Mouse (Mus musculus) intestine, embryonic 14.5 days (tissue): ENCODE measurements around the gene Chst5. TPM values are rescaled to one million over a fixed set of nuclear protein-coding genes. Genes with fewer than 3 reads are reported as not detected.

ENCODE experiments used
- ATAC-seq: fragments of 200-750 bp; cut with Nextera tagmentation; replicated peaks from 2 replicates; pipeline ENCODE4 v1.8.0; 2017; ENCODE audit warnings: low read depth, moderate number of reproducible peaks, moderate TSS enrichment, moderate library complexity; ENCODE audit not compliant: low FRiP score, low TSS enrichment
- DNase-seq: peaks from one replicate; pipeline ENCODE4 v3.0.0-alpha.2; 2018; ENCODE audit warnings: low spot score
- H3K27ac ChIP-seq: fragments of 300-500 bp; sonication (generic); 2 replicates; pipeline ENCODE4 v1.5.1; 2014; ENCODE audit warnings: low read depth, mild to moderate bottlenecking, control low read depth
- H3K27me3 ChIP-seq: fragments of 300-500 bp; sonication (generic); replicated peaks from 2 replicates; pipeline ENCODE4 v1.6.1; 2014; ENCODE audit warnings: low read length, control low read depth; ENCODE audit not compliant: control insufficient read depth, insufficient read depth
- H3K36me3 ChIP-seq: fragments of 300-500 bp; sonication (generic); 2 replicates; pipeline ENCODE4 v1.6.1; 2014; ENCODE audit warnings: low read length, control low read depth; ENCODE audit not compliant: control insufficient read depth, insufficient read depth
- H3K4me1 ChIP-seq: fragments of 300-500 bp; sonication (generic); replicated peaks from 2 replicates; pipeline ENCODE4 v1.6.1; 2014; ENCODE audit warnings: low read length, control low read depth, mixed read lengths; ENCODE audit not compliant: control insufficient read depth, insufficient read depth
- H3K4me2 ChIP-seq: fragments of 300-500 bp; sonication (generic); 2 replicates; pipeline ENCODE4 v1.6.1; 2014; ENCODE audit warnings: low read length
- H3K4me3 ChIP-seq: fragments of 300-500 bp; sonication (generic); 2 replicates; pipeline ENCODE4 v1.5.1; 2014; ENCODE audit warnings: low read depth, low read length, control low read depth, mixed read lengths
- H3K9ac ChIP-seq: fragments of 300-500 bp; sonication (generic); 2 replicates; pipeline ENCODE4 v1.6.1; 2014; ENCODE audit warnings: mild to moderate bottlenecking, low read length
- H3K9me3 ChIP-seq: fragments of 300-500 bp; sonication (generic); 2 replicates; pipeline ENCODE4 v1.6.1; 2016; ENCODE audit warnings: low read length, control low read depth; ENCODE audit not compliant: control insufficient read depth
- WGBS: fragments of 180-500 bp; shearing (Covaris S2); extraction: QIAGEN DNeasy Blood & Tissue Kit; methylation state at CpG from one replicate; pipeline ENCODE4 v1.1.7; 2014; 5-methylcytosine and 5-hydroxymethylcytosine counted together
- polyA plus RNA-seq: library from polyadenylated mRNA; unstranded; fragments of >200 nt; fragmentation: Nextera tagmentation; extraction: Ambion mirVana; gene quantifications from 2 replicates; pipeline ENCODE4 v1.2.1, GENCODE M21; 2014

The Chst5 gene
- polyA plus RNA-seq, 1 experiment from 2014 or later = 2.1 TPM

DNA sequence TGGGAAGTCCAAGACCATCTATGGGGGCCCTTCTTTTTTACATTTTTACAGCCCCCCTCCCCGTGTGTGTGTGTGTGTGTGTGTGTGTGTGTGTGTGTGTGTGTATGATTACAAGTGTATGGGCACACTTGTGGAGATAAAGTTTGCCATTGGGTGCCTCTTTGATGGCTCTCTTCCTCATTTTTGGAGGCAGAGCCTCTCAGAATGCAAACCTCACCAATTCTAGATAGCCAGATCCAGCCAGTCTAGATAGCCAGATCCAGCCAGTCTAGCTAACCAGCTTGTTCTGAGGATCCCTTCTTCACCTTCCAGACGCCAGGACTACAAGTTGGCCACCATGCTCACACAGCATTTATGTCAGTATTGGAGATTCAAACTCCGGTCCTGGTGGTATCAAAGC, 39.0 kb downstream of the Chst5 start:
- H3K27me3 ChIP-seq = no peaks in the 10 kb centered on the region
- DNase-seq = no peak
- no peak overlapping the region for H3K4me3 ChIP-seq
- H3K4me2 ChIP-seq = no peak overlapping the region
- H3K36me3 ChIP-seq = peaks cover under 1% of the 10 kb centered on the region; the same call in 1 of the 2 replicates
- H3K4me1 ChIP-seq = peaks cover 4% of the 10 kb centered on the region; the same call in 1 of the 2 replicates
- WGBS = 82% methylated on average over 3 of the region's 3 CpGs
- ATAC-seq = no peak
- H3K9ac ChIP-seq = no peak overlapping the region
- H3K27ac ChIP-seq = no peak overlapping the region
- H3K9me3 ChIP-seq = no peaks in the 10 kb centered on the region

DNA sequence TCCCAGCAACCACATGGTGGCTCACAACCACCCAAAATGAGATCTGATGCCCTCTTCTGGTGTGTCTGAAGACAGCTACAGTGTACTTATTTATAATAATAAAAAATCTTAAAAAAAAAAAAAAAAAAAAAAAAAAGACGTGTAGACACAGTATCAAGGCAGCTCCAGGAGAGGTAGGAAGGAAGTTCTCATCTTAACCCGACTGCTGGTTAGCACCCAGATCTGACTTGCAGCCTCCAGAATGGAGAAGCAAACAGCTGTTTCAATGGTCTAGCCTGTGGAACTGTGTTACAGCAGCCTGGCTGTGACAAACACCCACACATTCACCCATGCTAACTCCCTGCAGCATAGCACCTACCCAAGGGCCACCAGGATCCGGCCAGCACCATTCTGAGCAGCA, 39.9 kb downstream of the Chst5 start:
- Histone ChIP-seq H3K27ac (no peak overlapping the region), H3K4me1 (peaks cover under 1% of the 10 kb centered on the region; the same call in 1 of the 2 replicates), H3K4me2 (no peak overlapping the region), H3K9ac (no peak overlapping the region), H3K27me3 (no peaks in the 10 kb centered on the region), H3K4me3 (no peak overlapping the region), H3K36me3 (peaks cover 9% of the 10 kb centered on the region), H3K9me3 (no peaks in the 10 kb centered on the region)
- no peak for DNase-seq
- ATAC-seq = no peak
- WGBS = 88% methylated on average over 3 of the region's 3 CpGs

DNA sequence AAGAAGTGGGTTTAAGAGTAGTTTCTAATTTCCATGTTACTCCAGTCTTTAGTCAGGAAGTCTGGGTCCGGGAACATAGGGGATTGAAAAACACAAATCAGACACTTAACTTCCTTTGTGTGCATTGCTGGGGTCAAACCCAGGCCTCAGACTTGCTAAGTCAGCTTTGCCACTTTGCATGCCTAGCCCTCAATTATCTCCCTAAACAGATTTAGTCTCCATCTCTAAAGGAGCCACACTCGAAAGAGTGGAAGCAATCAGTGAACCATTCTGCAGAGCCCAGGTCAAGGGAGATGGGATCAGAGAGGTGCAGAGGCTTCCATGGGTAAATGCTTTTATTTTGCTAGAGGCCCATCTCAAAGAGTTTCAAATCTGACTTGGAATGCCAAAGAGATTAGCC, 41.6 kb downstream of the Chst5 start:
- WGBS = 58% methylated on average over 2 of the region's 2 CpGs
- no peak overlapping the region for H3K27ac ChIP-seq
- H3K9me3 ChIP-seq = no peaks in the 10 kb centered on the region
- H3K4me3 ChIP-seq = no peak overlapping the region
- H3K4me2 ChIP-seq = no peak overlapping the region
- H3K27me3 ChIP-seq = no peaks in the 10 kb centered on the region
- H3K4me1 ChIP-seq = no peaks in the 10 kb centered on the region
- peaks cover 16% of the 10 kb centered on the region for H3K36me3 ChIP-seq
- no peak overlapping the region for H3K9ac ChIP-seq
- DNase-seq = no peak
- ATAC-seq = no peak

DNA sequence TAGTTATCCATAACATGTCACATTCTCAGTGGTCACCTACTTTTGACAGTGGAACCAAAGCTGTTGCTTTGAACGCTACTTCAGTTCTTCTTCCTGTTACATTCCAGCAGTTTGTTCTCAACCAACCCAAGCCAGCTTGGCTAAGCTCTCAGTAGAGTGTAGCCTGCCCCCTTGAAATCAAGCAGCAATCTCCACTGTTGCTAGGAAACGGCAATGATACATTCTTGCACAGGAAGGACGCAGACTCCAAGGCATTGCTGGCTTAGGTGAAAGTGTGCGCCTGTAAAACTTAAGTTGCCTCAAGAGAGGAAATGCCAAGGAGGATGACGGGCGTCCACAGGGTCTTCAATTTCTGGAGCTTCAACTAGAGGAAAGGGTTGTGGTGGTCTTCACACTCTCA, 44.4 kb downstream of the Chst5 start:
- no peak for ATAC-seq
- H3K4me3 ChIP-seq = no peak overlapping the region
- peaks cover 16% of the 10 kb centered on the region for H3K36me3 ChIP-seq
- no peak overlapping the region for H3K4me2 ChIP-seq
- no peaks in the 10 kb centered on the region for H3K27me3 ChIP-seq
- H3K27ac ChIP-seq = no peak overlapping the region
- H3K9ac ChIP-seq = no peak overlapping the region
- no peak for DNase-seq
- no peaks in the 10 kb centered on the region for H3K9me3 ChIP-seq
- no peaks in the 10 kb centered on the region for H3K4me1 ChIP-seq
- 80% methylated on average over 6 of the region's 6 CpGs for WGBS

DNA sequence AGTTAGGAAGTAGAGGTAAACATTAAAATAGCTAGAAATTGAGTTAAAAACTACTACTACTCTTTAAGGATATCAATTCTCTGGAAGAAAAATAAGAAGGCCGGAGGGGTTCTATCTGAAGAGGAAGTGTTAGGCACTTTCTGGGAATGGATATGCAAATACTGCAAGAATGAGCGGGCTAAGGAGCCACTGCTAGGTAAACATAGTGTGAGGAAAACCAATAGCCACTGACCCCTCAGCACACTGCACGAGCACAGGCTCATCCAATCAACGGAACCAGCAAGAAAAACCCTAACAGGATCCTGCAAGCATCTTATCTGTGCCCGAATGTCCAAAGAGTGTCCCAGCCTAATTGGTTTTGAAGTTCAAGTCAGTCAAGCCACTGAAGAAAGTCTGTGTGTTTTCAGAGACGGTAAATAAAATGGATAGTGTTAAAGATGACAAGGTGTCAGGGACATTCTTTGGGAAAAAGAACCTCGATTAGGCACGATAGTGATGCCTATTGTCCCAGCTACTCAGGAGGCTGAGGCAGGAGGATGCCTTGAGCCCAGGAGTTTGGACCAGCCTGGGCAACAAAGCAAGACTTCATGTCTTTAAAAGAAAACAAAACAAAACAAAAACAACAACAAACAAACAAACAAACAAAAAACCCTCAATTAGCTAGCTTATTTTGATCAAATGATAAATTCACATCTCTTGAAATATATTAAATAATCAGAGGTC, 45.0 kb downstream of the Chst5 start:
- ATAC-seq (0 out of 2 replicates have a peak, but pooled peaks have one; percentile 64), DNase-seq (no peak)
- Histone ChIP-seq H3K36me3 (peaks cover 16% of the 10 kb centered on the region), H3K4me3 (no peak overlapping the region), H3K4me1 (no peaks in the 10 kb centered on the region), H3K9ac (no peak overlapping the region), H3K9me3 (no peaks in the 10 kb centered on the region), H3K27ac (no peak overlapping the region), H3K4me2 (no peak overlapping the region), H3K27me3 (no peaks in the 10 kb centered on the region)
- WGBS = 86% methylated on average over 8 of the region's 8 CpGs

DNA sequence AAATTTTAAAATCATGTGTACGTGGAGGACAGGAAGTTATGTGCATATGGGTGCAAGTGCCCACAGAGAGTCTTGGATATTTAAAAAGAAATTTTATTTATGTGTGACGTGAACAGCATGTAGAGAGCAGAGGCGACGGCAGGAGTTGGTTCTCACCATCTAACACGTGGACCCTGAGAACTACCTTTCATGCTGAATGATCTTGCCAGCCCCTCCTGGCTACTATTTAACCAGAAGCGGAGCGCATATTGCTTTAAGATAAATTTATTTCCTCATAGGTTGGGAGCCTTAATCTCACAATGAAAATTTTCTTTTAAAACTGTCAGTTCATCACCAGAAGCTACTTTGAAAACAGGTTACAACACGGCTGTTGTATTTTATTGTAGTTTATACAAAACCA, 45.6 kb downstream of the Chst5 start:
- no peak overlapping the region for H3K4me2 ChIP-seq
- 85% methylated on average over 8 of the region's 8 CpGs for WGBS
- no peak for ATAC-seq

DNA sequence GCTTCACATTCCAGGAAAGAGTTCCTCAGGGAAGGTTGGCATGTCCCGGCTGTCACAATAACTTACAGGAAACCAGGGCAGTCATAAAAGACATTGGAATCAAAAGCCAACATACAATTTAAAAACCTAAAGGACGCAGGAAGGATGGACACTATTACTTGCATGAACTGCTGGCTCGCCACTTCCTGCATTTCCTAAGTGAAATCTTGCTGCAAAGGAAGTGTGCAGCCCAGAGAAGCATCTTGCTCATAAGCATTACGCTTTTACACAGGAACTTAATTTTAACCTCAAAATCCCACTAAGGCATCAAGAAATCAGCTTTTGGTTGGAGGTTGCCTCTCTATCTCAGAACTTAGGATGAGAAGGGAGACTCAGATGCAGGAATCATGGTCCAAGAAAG, 47.0 kb downstream of the Chst5 start:
- H3K9me3 ChIP-seq = no peaks in the 10 kb centered on the region
- no peak overlapping the region for H3K4me3 ChIP-seq
- no peaks in the 10 kb centered on the region for H3K27me3 ChIP-seq
- H3K27ac ChIP-seq = no peak overlapping the region
- no peaks in the 10 kb centered on the region for H3K4me1 ChIP-seq
- H3K9ac ChIP-seq = no peak overlapping the region
- ATAC-seq = no peak
- peaks cover 16% of the 10 kb centered on the region for H3K36me3 ChIP-seq
- no peak overlapping the region for H3K4me2 ChIP-seq
- WGBS = 84% methylated on average over 4 of the region's 4 CpGs
- no peak for DNase-seq

More for the DNA sequence above, 45.6 kb downstream of the Chst5 start:
- DNase-seq = no peak
- H3K4me3 ChIP-seq = no peak overlapping the region
- H3K36me3 ChIP-seq = peaks cover 16% of the 10 kb centered on the region
- H3K9ac ChIP-seq = no peak overlapping the region
- H3K27ac ChIP-seq = no peak overlapping the region
- H3K4me1 ChIP-seq = no peaks in the 10 kb centered on the region
- no peaks in the 10 kb centered on the region for H3K9me3 ChIP-seq
- H3K27me3 ChIP-seq = no peaks in the 10 kb centered on the region

DNA sequence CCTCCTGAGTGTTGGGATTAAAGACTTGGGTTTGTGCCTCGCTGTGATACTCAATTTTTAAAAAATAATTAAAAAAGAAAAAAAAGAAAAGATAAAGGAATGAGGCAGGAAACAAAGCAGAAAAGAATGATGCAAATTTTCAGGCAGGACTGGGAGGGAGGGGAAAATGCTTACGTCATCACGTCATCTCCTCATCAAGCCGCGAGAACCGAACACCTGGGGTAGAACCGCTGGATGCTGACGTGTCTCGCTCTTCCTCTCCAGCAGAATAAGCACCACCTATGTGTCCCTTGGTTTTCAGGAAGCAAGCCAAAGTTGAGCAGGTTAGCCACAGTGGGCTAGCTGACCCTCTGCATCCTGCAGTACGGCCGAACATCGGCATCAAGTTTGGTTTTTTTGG, 54.3 kb downstream of the Chst5 start:
- DNase-seq (no peak), ATAC-seq (no peak)
- Histone ChIP-seq H3K9me3 (no peaks in the 10 kb centered on the region), H3K36me3 (no peaks in the 10 kb centered on the region), H3K4me3 (no peak overlapping the region), H3K9ac (no peak overlapping the region), H3K27me3 (no peaks in the 10 kb centered on the region), H3K4me2 (no peak overlapping the region), H3K4me1 (0 out of 2 replicates have a peak, but pooled peaks cover 6% of the 10 kb centered on the region), H3K27ac (no peak overlapping the region)
- 92% methylated on average over 12 of the region's 12 CpGs for WGBS
